Comparison of ENCODE assay signal across 13 mouse cellular contexts in the genomic region with DNA sequence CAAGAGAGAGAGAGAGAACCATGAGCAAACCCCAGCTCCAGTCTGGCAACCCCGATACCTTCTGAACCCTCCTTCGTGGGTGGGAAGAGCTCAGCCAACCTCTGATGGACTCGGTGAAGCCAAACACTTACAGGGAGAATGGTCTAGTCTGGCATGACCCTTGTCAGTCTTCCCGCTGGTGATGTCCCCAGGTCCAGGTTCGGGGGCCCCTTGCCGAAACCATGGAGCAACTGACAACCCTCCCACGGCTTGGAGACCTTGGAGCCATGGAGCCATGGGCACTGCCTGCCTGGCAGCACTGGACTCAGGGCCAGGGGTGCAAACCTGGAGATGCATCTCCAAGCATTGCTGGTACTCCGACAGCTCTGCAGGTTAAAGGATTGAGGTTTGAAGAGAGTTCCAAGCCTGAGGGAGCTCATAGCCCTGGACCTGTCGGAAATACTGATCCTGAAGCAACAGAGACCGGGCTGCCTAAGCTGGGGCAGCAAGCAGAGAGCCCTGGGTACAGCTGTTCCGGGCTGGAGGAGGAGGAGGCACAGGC. TPM values are rescaled to one million over a fixed set of nuclear protein-coding genes. Genes with fewer than 3 reads are reported as not detected.
A peak's percentile ranks its signal among the peaks of the same experiment; 100 is the strongest.
DNase-seq lines count a peak whose midpoint lies in the region; ATAC-seq lines count a peak whose summit lies in the region.
"Had no signal": no experiment of that assay in that cellular context is flagged by ENCODE, and none has a peak within 500 bp of the region (broad histone marks: within the 10 kb centered on the region; RNA-seq: fewer than 3 reads in every experiment).

No protein-coding gene starts in this region.

- H3K36me3 ChIP-seq in neural tube, embryonic 11.5 days (ENCODE audit: control insufficient read depth, insufficient read depth, low read length): no peaks in the 10 kb centered on the region
- H3K36me3 ChIP-seq in hindbrain, embryonic 12.5 days: no peaks in the 10 kb centered on the region
- 0 out of 2 replicates have a peak, but pooled peaks cover under 1% of the 10 kb centered on the region for H3K36me3 ChIP-seq in neural tube, embryonic 13.5 days

- no peak overlapping the region for H3K27ac ChIP-seq in neural tube, embryonic 11.5 days (ENCODE audit: low read depth, low read length)
- no peak overlapping the region for H3K27ac ChIP-seq in hindbrain, embryonic 12.5 days
- H3K27ac ChIP-seq in neural tube, embryonic 13.5 days (replicated peaks): no peak overlapping the region; the same call in 1 of the 2 replicates

- H3K4me1 ChIP-seq in neural tube, embryonic 11.5 days (ENCODE audit: control insufficient read depth, insufficient read depth, low read length): peaks cover 12% of the 10 kb centered on the region; the same call in 1 of the 2 replicates
- peaks cover 45% of the 10 kb centered on the region for H3K4me1 ChIP-seq in hindbrain, embryonic 12.5 days
- H3K4me1 ChIP-seq in neural tube, embryonic 13.5 days (replicated peaks): peaks cover 59% of the 10 kb centered on the region

- H3K4me3 ChIP-seq in neural tube, embryonic 11.5 days (ENCODE audit: low read depth, low read length): peak overlapping the region; percentile 32
- H3K4me3 ChIP-seq in hindbrain, embryonic 12.5 days: peak overlapping the region; percentile 71
- H3K4me3 ChIP-seq in neural tube, embryonic 13.5 days: peak overlapping the region; percentile 68
- H3K4me3 ChIP-seq: myocyte had no signal

- peaks cover 58% of the 10 kb centered on the region for H3K27me3 ChIP-seq in neural tube, embryonic 11.5 days (ENCODE audit: control insufficient read depth, insufficient read depth, low read length)
- H3K27me3 ChIP-seq in hindbrain, embryonic 12.5 days: peaks cover 65% of the 10 kb centered on the region
- peaks cover 45% of the 10 kb centered on the region for H3K27me3 ChIP-seq in neural tube, embryonic 13.5 days

- 76% methylated on average over 11 of the region's 11 CpGs for WGBS in neural tube, embryonic 11.5 days
- WGBS in hindbrain, embryonic 12.5 days: 67% methylated on average over 11 of the region's 11 CpGs
- 60% methylated on average over 11 of the region's 11 CpGs for WGBS in neural tube, embryonic 13.5 days

- H3K4me2 ChIP-seq in neural tube, embryonic 11.5 days (ENCODE audit: low read depth): peak overlapping the region; percentile 41
- H3K4me2 ChIP-seq in hindbrain, embryonic 12.5 days (replicated peaks): peak overlapping the region; percentile 97
- peak overlapping the region; percentile 96 for H3K4me2 ChIP-seq in neural tube, embryonic 13.5 days
- H3K4me2 ChIP-seq: lung, embryonic 14.5 days had no signal

- H3K9ac ChIP-seq in neural tube, embryonic 11.5 days (ENCODE audit: low read length): 0 out of 2 replicates have a peak overlapping the region, but pooled peaks have one; percentile 14
- peak overlapping the region; percentile 85 for H3K9ac ChIP-seq in hindbrain, embryonic 12.5 days
- H3K9ac ChIP-seq in neural tube, embryonic 13.5 days: peak overlapping the region; percentile 85
- H3K9ac ChIP-seq: lung, embryonic 14.5 days had no signal

- intact Hi-C loops in heart, postnatal 14 days (cut with DNase I): no loop called here

- no peak for ATAC-seq in neural tube, embryonic 11.5 days (ENCODE audit: insufficient read depth, low FRiP score, low TSS enrichment)
- ATAC-seq in hindbrain, embryonic 12.5 days (ENCODE audit: low FRiP score): no peak
- ATAC-seq in neural tube, embryonic 13.5 days (ENCODE audit: low read depth): no peak
- no peak for ATAC-seq in monocyte, adult 5-6 weeks (replicated peaks; ENCODE audit: insufficient number of reproducible peaks, low FRiP score, low TSS enrichment, poor library complexity, severe bottlenecking)

- DNase-seq in neural tube, embryonic 11.5 days (ENCODE audit: low spot score): no peak
- no peak for DNase-seq in neural tube, embryonic 10.5 days (ENCODE audit: extremely low spot score, low spot score)
- DNase-seq in cerebellum, postnatal 10 days: peak; percentile 43 to 46
- no peak for DNase-seq in gastrocnemius, adult 18-20 months (ENCODE audit: low spot score)
- no peak for DNase-seq in heart, postnatal 14 days
- DNase-seq: adrenal gland, adult 8-10 months; lung, embryonic 14.5 days; right cerebral cortex, postnatal 4 days had no signal

- no peaks in the 10 kb centered on the region for H3K9me3 ChIP-seq in neural tube, embryonic 11.5 days (ENCODE audit: control insufficient read depth, low read length)
- H3K9me3 ChIP-seq in hindbrain, embryonic 12.5 days (replicated peaks): no peaks in the 10 kb centered on the region
- no peaks in the 10 kb centered on the region for H3K9me3 ChIP-seq in neural tube, embryonic 13.5 days

RNA-seq across cellular contexts. Expression of a gene that starts 0.9 kb away (rescaled TPM):
- 5.4 and 6.0 TPM in 2 replicates for polyA plus RNA-seq in neural tube, embryonic 11.5 days (2014; fragmentation: Nextera tagmentation; extraction: Ambion mirVana)
- 30.5 and 32.7 TPM in 2 replicates for polyA plus RNA-seq in hindbrain, embryonic 12.5 days (2016; fragmentation: Nextera tagmentation; extraction: Ambion mirVana)
- 24.9 and 27.0 TPM in 2 replicates for polyA plus RNA-seq in neural tube, embryonic 13.5 days (2015; fragmentation: Nextera tagmentation; extraction: Ambion mirVana)
- total RNA-seq in monocyte, adult 5-6 weeks (2017): 4.3 to 7.3 TPM (median 5.4 TPM) in 3 replicates
- total RNA-seq in gastrocnemius, adult 18-20 months (2021): not detected
- under 1 TPM; 0.17 to 0.19 TPM for total RNA-seq in heart, postnatal 14 days (2021)

RNA-seq across cellular contexts. Expression of a gene that starts 23.9 kb away (rescaled TPM):
- polyA plus RNA-seq in neural tube, embryonic 11.5 days (2014; fragmentation: Nextera tagmentation; extraction: Ambion mirVana): 155 and 162 TPM in 2 replicates
- polyA plus RNA-seq in hindbrain, embryonic 12.5 days (2016; fragmentation: Nextera tagmentation; extraction: Ambion mirVana): 129 and 141 TPM in 2 replicates
- 165 and 166 TPM in 2 replicates for polyA plus RNA-seq in neural tube, embryonic 13.5 days (2015; fragmentation: Nextera tagmentation; extraction: Ambion mirVana)
- 123 to 169 TPM (median 136 TPM) in 3 replicates for total RNA-seq in monocyte, adult 5-6 weeks (2017)
- total RNA-seq in gastrocnemius, adult 18-20 months (2021): 10 to 100 TPM; 33.5 to 36.3 TPM
- total RNA-seq in heart, postnatal 14 days (2021): 10 to 100 TPM; 47.8 to 51.1 TPM

RNA-seq across cellular contexts. Expression of a gene that starts 32.1 kb away (rescaled TPM):
- polyA plus RNA-seq in neural tube, embryonic 11.5 days (2014; fragmentation: Nextera tagmentation; extraction: Ambion mirVana): 6.0 and 7.7 TPM in 2 replicates
- polyA plus RNA-seq in hindbrain, embryonic 12.5 days (2016; fragmentation: Nextera tagmentation; extraction: Ambion mirVana): 1.7 and 2.3 TPM in 2 replicates
- 1.2 and 1.5 TPM in 2 replicates for polyA plus RNA-seq in neural tube, embryonic 13.5 days (2015; fragmentation: Nextera tagmentation; extraction: Ambion mirVana)
- not detected in 3 replicates for total RNA-seq in monocyte, adult 5-6 weeks (2017)
- not detected for total RNA-seq in gastrocnemius, adult 18-20 months (2021)
- total RNA-seq in heart, postnatal 14 days (2021): under 1 TPM in 1 of 2 experiments, not detected in 1; 0.61 TPM
- total RNA-seq: adrenal gland, adult 8-10 months; left cerebral cortex, postnatal 25 days had no signal
- polyA plus RNA-seq: myocyte had no signal

Comparison
In these comparisons a context has a peak if more than half of its experiments do, and no peak if none do; other contexts are left out.
1. DNase-seq: peak in cerebellum, postnatal 10 days (2 of 2); none in neural tube, embryonic 11.5 days (single experiment), neural tube, embryonic 10.5 days (single experiment), gastrocnemius, adult 18-20 months (single experiment) and heart, postnatal 14 days (0 of 2).
2. H3K4me2 ChIP-seq: peak in every context shown above with its lines; median percentile 97 in hindbrain, embryonic 12.5 days; 96 in neural tube, embryonic 13.5 days; 41 in neural tube, embryonic 11.5 days.
3. H3K9ac ChIP-seq: peak in every context shown above with its lines; median percentile 85 in hindbrain, embryonic 12.5 days; 85 in neural tube, embryonic 13.5 days; 14 in neural tube, embryonic 11.5 days.
4. Peak in every context shown above with its lines, with median percentiles within 50 percentile points of each other: H3K4me3 ChIP-seq.